Mouse (Mus musculus): ENCODE measurements around the gene 2210407C18Rik. TPM values are rescaled to one million over a fixed set of nuclear protein-coding genes. Genes with fewer than 3 reads are reported as not detected.

The 2210407C18Rik gene
- total and polyA plus RNA-seq, 3 experiments: not detected

DNA sequence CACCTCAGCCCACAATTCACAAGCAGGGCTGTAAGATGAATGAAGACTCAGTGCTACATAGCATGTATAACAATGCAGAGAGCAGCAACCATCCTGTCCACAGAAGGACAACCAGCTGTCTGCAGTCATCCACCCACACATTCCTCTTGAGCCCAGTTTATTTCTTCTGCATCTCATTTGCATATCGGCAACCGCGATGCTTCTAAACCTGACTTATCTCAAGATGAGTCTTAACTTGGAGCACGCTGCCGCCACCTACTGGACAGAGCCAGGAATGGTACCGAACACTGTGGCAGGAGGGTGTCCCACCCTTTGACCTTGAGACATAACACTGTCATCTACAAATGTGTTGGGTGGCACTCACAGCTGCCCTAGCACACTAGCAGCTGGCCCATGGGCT lies 27.5 kb upstream of the 2210407C18Rik start:
- Histone ChIP-seq H3K27me3 (ENCODE audit: control insufficient read depth in 1 of 2, insufficient read depth in 2 of 2, low read length in 2 of 2) (no peaks in the 10 kb centered on the region), H3K4me1 (ENCODE audit: control insufficient read depth in 1 of 2, insufficient read depth in 2 of 2, low read length in 2 of 2) (peaks cover 7 to 27% of the 10 kb centered on the region in 2 experiments), H3K9ac (ENCODE audit: control insufficient read depth, low read depth, low read length, poor library complexity, severe bottlenecking) (no peak overlapping the region), H3K4me3 (ENCODE audit: control insufficient read depth in 1 of 2, insufficient read depth in 1 of 2, low read depth in 2 of 2, low read length in 2 of 2) (no peak overlapping the region), H3K9me3 (replicated peaks; ENCODE audit: insufficient read depth, low read length) (no peaks in the 10 kb centered on the region), H3K79me2 (ENCODE audit: control insufficient read depth, insufficient read depth, low read length, poor library complexity) (no peaks in the 10 kb centered on the region; the same call in 1 of the 2 replicates), H3K27ac (ENCODE audit: control insufficient read depth, low read depth, low read length) (no peak overlapping the region), H3K36me3 (ENCODE audit: control insufficient read depth in 1 of 2, insufficient read depth in 2 of 2, low read length in 2 of 2) (peaks cover 0 to 22% of the 10 kb centered on the region in 2 experiments; a peak in 2 of 4 replicates)
- DNase-seq (ENCODE audit: low read depth, low spot score): peak; percentile 93
- TF ChIP-seq ZNF384 (IDR thresholded peaks at IDR 0.05; ENCODE audit: low read depth, low read length): no peak
- TF ChIP-seq USF1 (IDR thresholded peaks at IDR 0.05; ENCODE audit: low read depth, low read length): no peak
- peak; percentile 85 for TF ChIP-seq SIN3A (IDR thresholded peaks at IDR 0.05; ENCODE audit: low read length)
- no peak for TF ChIP-seq ZMIZ1 (IDR thresholded peaks at IDR 0.05; ENCODE audit: low read depth, low read length)
- no peak for TF ChIP-seq ELF1 (IDR thresholded peaks at IDR 0.05; ENCODE audit: low read depth, low read length)
- peak; percentile 19; the same call in 1 of the 2 replicates for TF ChIP-seq TCF12 (IDR thresholded peaks at IDR 0.05; ENCODE audit: low read depth, low read length)
- no peak for TF ChIP-seq MYB (IDR thresholded peaks at IDR 0.05; ENCODE audit: low read depth, low read length)
- no peak for TF ChIP-seq KAT2A (conservative IDR thresholded peaks at IDR 0.05; ENCODE audit: low read depth, low read length)
- TF ChIP-seq CHD1 (IDR thresholded peaks at IDR 0.05; ENCODE audit: low read depth, low read length): no peak
- TF ChIP-seq NELFE (IDR thresholded peaks at IDR 0.05; ENCODE audit: low read depth, low read length): no peak
- TF ChIP-seq MXI1 (IDR thresholded peaks at IDR 0.05; ENCODE audit: low read depth, low read length): peak; percentile 37; the same call in 1 of the 2 replicates
- TF ChIP-seq MAX (IDR thresholded peaks at IDR 0.05; ENCODE audit: low read length): peak; percentile 63; the same call in 1 of the 2 replicates
- peak; percentile 52; the same call in 1 of the 2 replicates for TF ChIP-seq ZC3H11A (IDR thresholded peaks at IDR 0.05; ENCODE audit: low read depth, low read length)
- peak; percentile 81 for TF ChIP-seq ETS1 (IDR thresholded peaks at IDR 0.05; ENCODE audit: low read depth, low read length)
- no peak for TF ChIP-seq E2F4 (IDR thresholded peaks at IDR 0.05; ENCODE audit: borderline replicate concordance, low read depth, low read length)
- peak; percentile 95 for TF ChIP-seq GATA1 (IDR thresholded peaks at IDR 0.05; ENCODE audit: low read depth, low read length)
- TF ChIP-seq NRF1 (IDR thresholded peaks at IDR 0.05; ENCODE audit: insufficient read depth, low read depth, low read length, poor library complexity, severe bottlenecking): no peak
- no peak for TF ChIP-seq JUND (IDR thresholded peaks at IDR 0.05; ENCODE audit: low read depth, low read length)
- peak; percentile 72 for TF ChIP-seq SMC3 (IDR thresholded peaks at IDR 0.05; ENCODE audit: low read depth, low read length)
- TF ChIP-seq TAL1 (IDR thresholded peaks at IDR 0.05; ENCODE audit: low read length): no peak
- TF ChIP-seq EP300 (IDR thresholded peaks at IDR 0.05; ENCODE audit: low read depth in 1 of 2, low read length in 2 of 2): peak; percentile 55 to 75
- TF ChIP-seq BHLHE40 (IDR thresholded peaks at IDR 0.05; ENCODE audit: borderline replicate concordance, low read depth, low read length): peak; percentile 62; the same call in 1 of the 2 replicates
- TF ChIP-seq MAZ (IDR thresholded peaks at IDR 0.05; ENCODE audit: low read depth, low read length): peak; percentile 73
- peak; percentile 77 for TF ChIP-seq MYC (IDR thresholded peaks at IDR 0.05; ENCODE audit: low read depth, low read length)
- peak; percentile 88 to 95 (median 93) for TF ChIP-seq CTCF (IDR thresholded peaks at IDR 0.05 in 2 of 3, conservative IDR thresholded peaks at IDR 0.05 in 1 of 3; ENCODE audit: control insufficient read depth in 1 of 3, insufficient read depth in 1 of 3, low read depth in 2 of 3, low read length in 3 of 3, poor library complexity in 1 of 3, severe bottlenecking in 1 of 3)
- no peak for TF ChIP-seq POLR2A (IDR thresholded peaks at IDR 0.05; ENCODE audit: control insufficient read depth in 1 of 2, insufficient read depth in 1 of 2, low read depth in 1 of 2, low read length in 2 of 2, poor library complexity in 1 of 2)
- no peak; the same call in 1 of the 2 replicates for TF ChIP-seq GABPA (IDR thresholded peaks at IDR 0.05; ENCODE audit: low read depth, low read length)
- peak; percentile 64 for TF ChIP-seq RAD21 (IDR thresholded peaks at IDR 0.05; ENCODE audit: low read depth, low read length)
- no peak for TF ChIP-seq UBTF (IDR thresholded peaks at IDR 0.05; ENCODE audit: borderline replicate concordance, insufficient read depth, low read depth, low read length)
- TF ChIP-seq MAFK (IDR thresholded peaks at IDR 0.05; ENCODE audit: borderline replicate concordance, low read depth, low read length): no peak
- peak; percentile 70; the same call in 1 of the 2 replicates for TF ChIP-seq MEF2A (IDR thresholded peaks at IDR 0.05; ENCODE audit: extremely low read depth, insufficient replicate concordance, low read depth, low read length, poor library complexity, severe bottlenecking)
- TF ChIP-seq TBP (IDR thresholded peaks at IDR 0.05; ENCODE audit: low read depth, low read length): peak; percentile 43; the same call in 1 of the 2 replicates
- no peak for TF ChIP-seq ZKSCAN1 (IDR thresholded peaks at IDR 0.05; ENCODE audit: low read depth, low read length)
- TF ChIP-seq CHD2 (IDR thresholded peaks at IDR 0.05; ENCODE audit: low read length): no peak
- no peak for TF ChIP-seq USF2 (IDR thresholded peaks at IDR 0.05; ENCODE audit: borderline replicate concordance in 1 of 2, insufficient read depth in 1 of 2, low read depth in 1 of 2, low read length in 2 of 2)
- no peak for TF ChIP-seq POLR2AphosphoS2 (IDR thresholded peaks at IDR 0.05; ENCODE audit: low read length)
- TF ChIP-seq RCOR1 (IDR thresholded peaks at IDR 0.05; ENCODE audit: low read depth, low read length): peak; percentile 75

Measured in MEL (cell line).